Mouse (Mus musculus) left cerebral cortex, postnatal 4 days (tissue): Measurements from ENCODE around the gene Slc10a7. TPM values are rescaled to one million over a fixed set of nuclear protein-coding genes. Genes with fewer than 3 reads are reported as not detected.

Experiments
- total RNA-seq, 2 experiments: library from RNA; stranded (reverse); gene quantifications; 2 replicates each; pipeline ENCODE4 v1.2.3; 2021

The Slc10a7 gene
- total RNA-seq, 2 experiments from 2014 or later, result 10.3 to 13.4 TPM

Other genes starting within 250 kb of the Slc10a7 start
- under 1 TPM in 1 of 2 experiments, not detected in 1; 0.12 TPM for gene Pou4f2, start 72.7 kb upstream of the Slc10a7 start, total RNA-seq
- 10 to 100 TPM; 95.4 to 99.6 TPM for gene Rbmxl1, start 448 bp upstream of the Slc10a7 start, total RNA-seq